Mouse (Mus musculus): ENCODE measurements around the gene Rhcg.

The Rhcg gene

DNA sequence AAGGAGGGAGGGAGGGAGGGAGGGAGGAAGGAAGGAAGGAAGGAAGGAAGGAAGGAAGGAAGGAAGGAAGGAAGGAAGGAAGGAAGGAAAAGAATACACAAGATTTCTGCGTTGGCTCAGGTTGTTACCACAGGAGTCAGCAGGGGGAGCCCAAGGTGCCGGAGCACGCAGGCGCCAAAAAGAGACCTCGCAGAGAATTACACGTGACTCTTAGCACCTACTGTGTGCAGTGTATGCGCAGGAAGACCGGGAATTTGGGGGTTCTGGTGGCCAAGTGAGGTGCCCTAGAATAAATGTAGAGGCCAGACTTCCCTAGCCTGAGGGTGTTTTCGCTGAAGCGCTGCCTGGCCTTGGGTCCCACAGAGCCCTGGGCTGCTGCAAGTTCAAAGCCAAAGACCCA is 64.8 kb downstream of the Rhcg start:
- peak; percentile 22 for DNase-seq (ENCODE audit: low read depth, low spot score)

- DNase-seq (ENCODE audit: low read depth, low spot score) = no peak
Observed at GRCm38 (mm10) chr7:79548893-79549555, 68.4 kb downstream of the Rhcg start.

- peak; percentile 77 for DNase-seq (ENCODE audit: low read depth, low spot score)
Observed at GRCm38 (mm10) chr7:79547092-79547491, 70.4 kb downstream of the Rhcg start.

DNA sequence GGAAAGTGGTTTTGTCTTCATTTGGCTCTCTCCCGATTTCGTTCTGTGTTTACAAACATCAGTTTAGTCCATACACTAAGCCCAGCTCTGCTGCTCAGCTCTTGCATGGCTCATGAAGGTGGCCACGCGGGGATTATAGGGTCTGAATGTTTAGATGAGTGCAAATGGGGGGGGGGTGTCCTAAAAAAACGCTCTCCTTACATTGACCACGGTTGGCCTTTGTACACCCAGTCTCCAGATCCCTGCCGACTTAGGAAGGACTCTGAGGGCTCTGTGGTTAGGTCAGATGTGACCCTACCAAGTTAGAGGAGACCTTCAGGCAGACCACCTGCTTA is 72.4 kb downstream of the Rhcg start:
- no peak for DNase-seq (ENCODE audit: low read depth, low spot score)

DNA sequence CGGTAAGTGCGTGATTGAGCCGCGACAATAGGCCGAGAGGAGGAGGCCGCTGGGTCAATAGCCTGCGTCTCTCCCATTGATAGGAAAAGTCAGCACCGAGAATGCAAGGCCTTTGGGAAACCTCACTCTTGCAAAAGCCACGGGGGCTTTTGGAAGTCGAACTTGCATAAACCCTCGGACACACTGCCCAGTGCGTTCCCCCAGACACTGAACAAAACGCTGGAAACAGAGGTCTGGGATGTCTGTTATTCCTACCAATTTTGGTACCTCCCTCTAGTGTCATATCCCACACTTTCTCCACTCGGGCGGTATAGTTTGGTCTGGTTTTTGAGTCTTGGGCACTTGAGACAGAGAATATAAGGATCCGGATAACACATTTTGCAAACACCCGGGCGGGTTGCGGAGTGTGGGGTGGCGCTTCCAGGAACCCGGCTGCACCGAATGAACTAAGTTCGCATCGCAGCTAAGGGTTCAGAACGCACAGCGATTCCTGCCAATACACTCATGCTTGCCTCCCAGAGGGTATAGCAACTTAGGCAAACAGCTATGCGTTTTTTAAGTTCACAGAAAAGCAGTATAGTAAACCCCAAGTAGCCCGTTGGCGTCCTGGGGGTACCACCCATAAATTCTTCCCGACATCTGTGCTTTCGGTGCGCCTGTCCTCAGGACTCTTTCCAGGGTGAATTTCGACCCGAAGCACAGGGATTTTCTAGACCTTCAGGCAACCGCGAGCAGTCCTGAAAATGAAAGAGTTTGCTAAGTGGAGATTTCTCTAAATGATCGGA is 73.0 kb downstream of the Rhcg start:
- no peak for DNase-seq (ENCODE audit: low read depth, low spot score)

Data from A20 (cell line).